Mouse (Mus musculus) CD4-positive, CD25-positive, alpha-beta regulatory T cell, adult 4 months (primary cell): Measurements from ENCODE around the gene Oma1. TPM values are rescaled to one million over a fixed set of nuclear protein-coding genes. Genes with fewer than 3 reads are reported as not detected.

Experiments
- ATAC-seq: one replicate; pipeline ENCODE4 v1.8.0; 2017
- polyA plus RNA-seq, 2 experiments: library from polyadenylated mRNA; unstranded; fragments of 100-300 nt; shearing (Covaris generic); gene quantifications; one replicate each; pipeline ENCODE4 v1.2.1; 2017

The Oma1 gene
- polyA plus RNA-seq, 2 experiments from 2014 or later = 36.6 to 37.7 TPM

GRCm38 (mm10) chr4:103358941-103359448, 45.4 kb downstream of the Oma1 start:
- no peak for ATAC-seq

GRCm38 (mm10) chr4:103382171-103382570, 68.6 kb downstream of the Oma1 start:
- no peak for ATAC-seq

- no peak for ATAC-seq
Observed at GRCm38 (mm10) chr4:103385031-103385430, 71.4 kb downstream of the Oma1 start.

- no peak for ATAC-seq
Observed at GRCm38 (mm10) chr4:103385835-103386787, 72.5 kb downstream of the Oma1 start.

- no peak for ATAC-seq
Observed at GRCm38 (mm10) chr4:103387292-103387691, 73.7 kb downstream of the Oma1 start.

- no peak for ATAC-seq
Observed at GRCm38 (mm10) chr4:103388530-103389178, 75.0 kb downstream of the Oma1 start.

- no peak for ATAC-seq
Observed at GRCm38 (mm10) chr4:103389583-103389982, 76.0 kb downstream of the Oma1 start.

GRCm38 (mm10) chr4:103390499-103390898, 76.9 kb downstream of the Oma1 start:
- ATAC-seq = no peak

GRCm38 (mm10) chr4:103395066-103395465, 81.5 kb downstream of the Oma1 start:
- ATAC-seq = no peak

- ATAC-seq = no peak
Observed at GRCm38 (mm10) chr4:103395905-103396304, 82.3 kb downstream of the Oma1 start.

- no peak for ATAC-seq
Observed at GRCm38 (mm10) chr4:103396876-103397275, 83.3 kb downstream of the Oma1 start.

- ATAC-seq = no peak
Observed at GRCm38 (mm10) chr4:103402581-103402980, 89.0 kb downstream of the Oma1 start.

GRCm38 (mm10) chr4:103405321-103405720, 91.7 kb downstream of the Oma1 start:
- no peak for ATAC-seq

- ATAC-seq = no peak
Observed at GRCm38 (mm10) chr4:103410217-103410799, 96.7 kb downstream of the Oma1 start.

Other genes with a start within 250 kb of the Oma1 start
- gene Mier1, start 199.4 kb upstream of the Oma1 start, polyA plus RNA-seq = 10 to 100 TPM; 77.0 to 89.9 TPM
- 1 to 10 TPM; 3.2 to 3.4 TPM for gene Wdr78, start 199.3 kb upstream of the Oma1 start, polyA plus RNA-seq
- 10 to 100 TPM; 45.3 to 48.8 TPM for gene Slc35d1, start 98.6 kb upstream of the Oma1 start, polyA plus RNA-seq
- gene 4921539E11Rik, start 22.9 kb upstream of the Oma1 start, polyA plus RNA-seq = not detected